In genomic region chr19:44013862-44014261, GRCm38 (mm10) we compare ENCODE assay signal across 31 mouse cellular contexts. TPM values are rescaled to one million over a fixed set of nuclear protein-coding genes. Genes with fewer than 3 reads are reported as not detected.
DNase-seq lines count a peak whose midpoint lies in the region; ATAC-seq and TF ChIP-seq lines count a peak whose summit lies in the region.
"Had no signal": no experiment of that assay in that cellular context is flagged by ENCODE, and none has a peak within 500 bp of the region (broad histone marks: within the 10 kb centered on the region; RNA-seq: fewer than 3 reads in every experiment).

No protein-coding gene starts in this region.

- WGBS in liver, adult 2 months, result 52% methylated on average over 6 of the region's 6 CpGs
- WGBS in intestine, embryonic 16.5 days, result 56% methylated on average over 6 of the region's 6 CpGs
- 54% methylated on average over 6 of the region's 6 CpGs for WGBS in stomach, embryonic 16.5 days

- TF ChIP-seq CTCF in liver, adult 2 months (IDR thresholded peaks at IDR 0.05; ENCODE audit: low read depth, low read length), result no peak

- H3K36me3 ChIP-seq in liver, adult 2 months (ENCODE audit: control insufficient read depth, insufficient read depth, low read length), result peaks cover 43% of the 10 kb centered on the region
- no peaks in the 10 kb centered on the region for H3K36me3 ChIP-seq in intestine, embryonic 16.5 days (ENCODE audit: control insufficient read depth, insufficient read depth, low read length)
- no peaks in the 10 kb centered on the region for H3K36me3 ChIP-seq in stomach, embryonic 16.5 days (ENCODE audit: control insufficient read depth, insufficient read depth, low read length)
- H3K36me3 ChIP-seq: forebrain, embryonic 10.5 days; heart, embryonic 15.5 days; hindbrain, embryonic 10.5 days; hindbrain, embryonic 13.5 days had no signal

- ATAC-seq in intestine, embryonic 16.5 days, result peak; percentile 40
- peak; percentile 89; the same call in 1 of the 2 replicates for ATAC-seq in stomach, embryonic 16.5 days (ENCODE audit: insufficient read depth, low FRiP score)
- ATAC-seq: activated CD4-positive, CD25-positive, alpha-beta regulatory T cell, adult 4 months; CD4-positive, CD25-positive, alpha-beta regulatory T cell, adult 4 months; forebrain, embryonic 13.5 days; forebrain, embryonic 16.5 days; hindbrain, embryonic 16.5 days had no signal

- H3K4me2 ChIP-seq in intestine, embryonic 16.5 days (ENCODE audit: low read depth, low read length), result no peak overlapping the region
- H3K4me2 ChIP-seq in stomach, embryonic 16.5 days (ENCODE audit: low read depth, low read length), result no peak overlapping the region
- H3K4me2 ChIP-seq: forebrain, embryonic 13.5 days; heart, embryonic 11.5 days; heart, embryonic 15.5 days; hindbrain, embryonic 13.5 days had no signal

- no peak for TF ChIP-seq POLR2A in liver, adult 2 months (IDR thresholded peaks at IDR 0.05; ENCODE audit: extremely low read depth, insufficient read depth, low read length)

- no peak overlapping the region for H3K27ac ChIP-seq in liver, adult 2 months (replicated peaks; ENCODE audit: insufficient read depth, low read depth, low read length)
- H3K27ac ChIP-seq in intestine, embryonic 16.5 days (ENCODE audit: low read length), result peak overlapping the region; percentile 10; the same call in 1 of the 2 replicates
- H3K27ac ChIP-seq in stomach, embryonic 16.5 days (ENCODE audit: low read length), result peak overlapping the region; percentile 80; the same call in 1 of the 2 replicates
- H3K27ac ChIP-seq: forebrain, embryonic 10.5 days; forebrain, embryonic 13.5 days; heart, embryonic 15.5 days; hindbrain, embryonic 10.5 days; hindbrain, embryonic 13.5 days had no signal

- no peak overlapping the region for H3K9ac ChIP-seq in liver, adult 2 months (ENCODE audit: low read depth, low read length)
- H3K9ac ChIP-seq in intestine, embryonic 16.5 days (ENCODE audit: low read depth, low read length), result no peak overlapping the region
- no peak overlapping the region for H3K9ac ChIP-seq in stomach, embryonic 16.5 days (ENCODE audit: low read length)
- H3K9ac ChIP-seq: forebrain, embryonic 13.5 days; heart, embryonic 15.5 days; hindbrain, embryonic 13.5 days had no signal

- no peaks in the 10 kb centered on the region for H3K79me2 ChIP-seq in liver, adult 2 months (ENCODE audit: control insufficient read depth, insufficient read depth, low read length)

- H3K9me3 ChIP-seq in intestine, embryonic 16.5 days (ENCODE audit: control insufficient read depth, low read length), result no peaks in the 10 kb centered on the region
- H3K9me3 ChIP-seq in stomach, embryonic 16.5 days (replicated peaks; ENCODE audit: control insufficient read depth, low read length), result no peaks in the 10 kb centered on the region
- H3K9me3 ChIP-seq: forebrain, embryonic 10.5 days; forebrain, embryonic 13.5 days; heart, embryonic 15.5 days; hindbrain, embryonic 10.5 days; hindbrain, embryonic 13.5 days had no signal

- H3K27me3 ChIP-seq in liver, adult 2 months (ENCODE audit: control insufficient read depth, insufficient read depth, low read length), result no peaks in the 10 kb centered on the region
- H3K27me3 ChIP-seq in intestine, embryonic 16.5 days (replicated peaks; ENCODE audit: control insufficient read depth, insufficient read depth, low read length), result no peaks in the 10 kb centered on the region
- no peaks in the 10 kb centered on the region for H3K27me3 ChIP-seq in stomach, embryonic 16.5 days (ENCODE audit: control insufficient read depth, insufficient read depth, low read length)
- H3K27me3 ChIP-seq: forebrain, embryonic 13.5 days; heart, embryonic 15.5 days; hindbrain, embryonic 13.5 days had no signal

- H3K4me3 ChIP-seq in liver, adult 2 months (ENCODE audit: insufficient read depth, low read depth, low read length), result no peak overlapping the region
- H3K4me3 ChIP-seq in intestine, embryonic 16.5 days (ENCODE audit: low read length), result no peak overlapping the region
- no peak overlapping the region for H3K4me3 ChIP-seq in stomach, embryonic 16.5 days (replicated peaks; ENCODE audit: low read length)
- H3K4me3 ChIP-seq: forebrain, embryonic 10.5 days; forebrain, embryonic 13.5 days; heart, embryonic 15.5 days; hindbrain, embryonic 10.5 days; hindbrain, embryonic 13.5 days had no signal

- no peaks in the 10 kb centered on the region for H3K4me1 ChIP-seq in liver, adult 2 months (ENCODE audit: control insufficient read depth, insufficient read depth, low read length)
- no peaks in the 10 kb centered on the region for H3K4me1 ChIP-seq in intestine, embryonic 16.5 days (ENCODE audit: control insufficient read depth, insufficient read depth, low read length)
- no peaks in the 10 kb centered on the region for H3K4me1 ChIP-seq in stomach, embryonic 16.5 days (ENCODE audit: control insufficient read depth, insufficient read depth, low read length)
- H3K4me1 ChIP-seq: forebrain, embryonic 10.5 days; forebrain, embryonic 13.5 days; heart, embryonic 15.5 days; hindbrain, embryonic 10.5 days; hindbrain, embryonic 13.5 days had no signal

- peak; percentile 46 for DNase-seq in liver, adult 2 months (ENCODE audit: extremely low read depth, low read depth, low spot score)
- DNase-seq in liver, result no peak
- DNase-seq in lung, postnatal 25 days (ENCODE audit: low spot score), result peak; percentile 21
- no peak for DNase-seq in lung, postnatal 14 days
- no peak for DNase-seq in B cell, adult 2 months
- DNase-seq in right cerebral cortex, postnatal 14 days, result no peak
- DNase-seq: adrenal gland, adult 8-10 months; adrenal gland, postnatal 25 days; cerebellum, adult 11-12 months; cerebellum, adult 8-10 months; cerebellum, postnatal 14 days; gastrocnemius, postnatal 10 days; heart, adult 11 months; heart, postnatal 10 days; heart, postnatal 36 days had no signal

RNA-seq across cellular contexts. Expression of gene Cyp2c23, which starts 15.1 kb away (rescaled TPM):
- 233 and 351 TPM in 2 replicates for total RNA-seq in liver, adult 2 months (2014; rRNA removed)
- polyA plus RNA-seq in liver, adult 2 months (2012; rRNA removed), result 200 and 262 TPM in 2 replicates
- polyA plus RNA-seq in intestine, embryonic 16.5 days (2015; fragmentation: Nextera tagmentation; extraction: Ambion mirVana), result 5.9 and 9.0 TPM in 2 replicates
- polyA plus RNA-seq in stomach, embryonic 16.5 days (2015; fragmentation: Nextera tagmentation; extraction: Ambion mirVana), result 4.0 and 4.1 TPM in 2 replicates
- total RNA-seq: gastrocnemius, postnatal 10 days; heart, adult 8-10 months had no signal
- polyA plus RNA-seq: activated CD4-positive, CD25-positive, alpha-beta regulatory T cell, adult 4 months; C2C12; CD4-positive, CD25-positive, alpha-beta regulatory T cell, adult 4 months; embryonic facial prominence, embryonic 11.5 days; embryonic facial prominence, embryonic 14.5 days; forebrain, embryonic 10.5 days; forebrain, embryonic 13.5 days; forebrain, embryonic 16.5 days; heart, embryonic 15.5 days; hindbrain, embryonic 10.5 days; hindbrain, embryonic 13.5 days; hindbrain, embryonic 16.5 days had no signal

RNA-seq across cellular contexts. Expression of gene Cpn1, which starts 27.5 kb away (rescaled TPM):
- total RNA-seq in liver, adult 2 months (2014; rRNA removed), result 215 and 272 TPM in 2 replicates
- polyA plus RNA-seq in liver, adult 2 months (2012; rRNA removed), result 336 and 360 TPM in 2 replicates
- polyA plus RNA-seq in intestine, embryonic 16.5 days (2015; fragmentation: Nextera tagmentation; extraction: Ambion mirVana), result 27.7 and 32.4 TPM in 2 replicates
- polyA plus RNA-seq in stomach, embryonic 16.5 days (2015; fragmentation: Nextera tagmentation; extraction: Ambion mirVana), result 56.6 and 69.2 TPM in 2 replicates
- total RNA-seq: adrenal gland, postnatal 25 days; gastrocnemius, postnatal 10 days; heart, postnatal 10 days had no signal
- polyA plus RNA-seq: CD4-positive, CD25-positive, alpha-beta regulatory T cell, adult 4 months; embryonic facial prominence, embryonic 11.5 days had no signal

RNA-seq across cellular contexts. Expression of gene Erlin1, which starts 55.7 kb away (rescaled TPM):
- total RNA-seq in liver, adult 2 months (2014; rRNA removed), result 27.8 and 44.2 TPM in 2 replicates
- 14.2 and 19.0 TPM in 2 replicates for polyA plus RNA-seq in liver, adult 2 months (2012; rRNA removed)
- polyA plus RNA-seq in intestine, embryonic 16.5 days (2015; fragmentation: Nextera tagmentation; extraction: Ambion mirVana), result 43.9 and 45.3 TPM in 2 replicates
- polyA plus RNA-seq in stomach, embryonic 16.5 days (2015; fragmentation: Nextera tagmentation; extraction: Ambion mirVana), result 48.9 and 56.6 TPM in 2 replicates

Comparison
In these comparisons a context has a peak if more than half of its experiments do, and no peak if none do; other contexts are left out.
1. DNase-seq: peak in liver, adult 2 months (single experiment) and lung, postnatal 25 days (single experiment); none in liver (single experiment), lung, postnatal 14 days (single experiment), B cell, adult 2 months (0 of 2) and right cerebral cortex, postnatal 14 days (single experiment).
2. RNA of gene Cyp2c23, which starts 15.1 kb away (polyA plus RNA-seq): 200 to 262 TPM in liver, adult 2 months; 5.9 to 9.0 TPM in intestine, embryonic 16.5 days and 4.0 to 4.1 TPM in stomach, embryonic 16.5 days; every median in the first group is over 10 times any median in the second.